Comparison of ENCODE assay signal across 1 mouse cellular context in the genomic region with DNA sequence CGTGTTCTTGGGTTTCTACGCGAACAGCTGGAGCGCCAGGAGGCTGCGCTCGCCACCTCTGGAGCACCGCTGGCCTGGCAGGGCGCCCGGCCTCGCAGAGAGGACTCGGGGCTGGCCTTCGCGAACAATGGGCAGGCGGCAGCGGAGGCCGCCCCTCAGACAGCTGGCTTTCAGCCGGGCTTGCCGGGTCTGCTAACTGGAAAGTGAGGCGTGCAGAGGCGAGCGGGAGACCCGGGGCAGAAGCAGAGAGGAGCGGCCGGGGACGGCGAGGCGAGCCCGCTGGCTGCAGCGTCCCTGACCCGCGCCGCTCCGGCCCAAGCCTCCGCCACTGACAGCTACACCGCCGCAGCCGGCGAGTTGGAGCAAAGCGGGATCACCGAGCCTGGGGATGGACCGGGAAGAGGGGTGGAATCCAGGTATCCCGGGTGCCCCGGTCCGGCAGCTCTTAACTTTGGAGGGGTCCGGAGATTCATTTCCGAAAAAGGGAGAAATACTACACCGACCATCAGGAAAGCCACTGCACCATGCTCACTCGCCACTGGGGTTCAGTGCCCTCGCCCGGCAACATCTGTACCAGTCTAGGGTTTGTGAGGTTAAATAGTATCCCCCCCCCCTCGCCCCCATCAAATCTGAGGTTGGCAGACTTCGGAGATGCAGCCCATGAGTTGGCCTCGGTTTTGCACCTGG.
TF ChIP-seq lines count a peak whose summit lies in the region.

No protein-coding gene starts in this region.

TF ChIP-seq in CH12.LX, 34 proteins besides CTCF, POLR2A, EP300 and RAD21:
- TF ChIP-seq HCFC1 (IDR thresholded peaks at IDR 0.05; ENCODE audit: low read depth, low read length) (no peak), CHD1 (IDR thresholded peaks at IDR 0.05; ENCODE audit: low read depth, low read length) (no peak), UBTF (IDR thresholded peaks at IDR 0.05; ENCODE audit: low read depth, low read length) (peak; percentile 61; the same call in 1 of the 2 replicates)
